Mouse (Mus musculus) midbrain, postnatal 0 days (tissue): ENCODE results near the gene 1110008P14Rik. TPM values are rescaled to one million over a fixed set of nuclear protein-coding genes. Genes with fewer than 3 reads are reported as not detected.

Experiments used
- ATAC-seq: fragments of 200-750 bp; cut with Nextera tagmentation; 2 replicates; pipeline ENCODE4 v1.8.0; 2017; ENCODE audit warnings: moderate number of reproducible peaks, mild to moderate bottlenecking, moderate TSS enrichment, moderate library complexity; ENCODE audit not compliant: low FRiP score
- DNase-seq: peaks from one replicate; pipeline ENCODE4 v3.0.0-alpha.2; 2015; ENCODE audit warnings: low spot score
- H3K27ac ChIP-seq: fragments of 300-500 bp; sonication (generic); 2 replicates; pipeline ENCODE4 v1.5.1; 2014; ENCODE audit warnings: low read depth, mild to moderate bottlenecking, low read length, mixed read lengths
- H3K27me3 ChIP-seq: fragments of 300-500 bp; sonication (generic); 2 replicates; pipeline ENCODE4 v1.6.1; 2014; ENCODE audit warnings: low read length, control low read depth, mixed read lengths; ENCODE audit not compliant: insufficient read depth
- H3K36me3 ChIP-seq: fragments of 300-500 bp; sonication (generic); 2 replicates; pipeline ENCODE4 v1.6.1; 2014; ENCODE audit warnings: low read length, control low read depth, mixed read lengths; ENCODE audit not compliant: insufficient read depth
- H3K4me1 ChIP-seq: fragments of 300-500 bp; sonication (generic); 2 replicates; pipeline ENCODE4 v1.6.1; 2014; ENCODE audit warnings: mild to moderate bottlenecking, control low read depth, antibody characterized with exemption, low read length, mixed read lengths; ENCODE audit not compliant: insufficient read depth
- H3K4me2 ChIP-seq: fragments of 300-500 bp; sonication (generic); 2 replicates; pipeline ENCODE4 v1.6.1; 2014; ENCODE audit warnings: low read depth, mild to moderate bottlenecking, low read length, mixed read lengths; ENCODE audit not compliant: poor library complexity, severe bottlenecking
- H3K4me3 ChIP-seq: fragments of 300-500 bp; sonication (generic); 2 replicates; pipeline ENCODE4 v1.5.1; 2014; ENCODE audit warnings: low read depth, mild to moderate bottlenecking, low read length, moderate library complexity
- H3K9ac ChIP-seq: fragments of 300-500 bp; sonication (generic); replicated peaks from 2 replicates; pipeline ENCODE4 v1.6.1; 2014; ENCODE audit warnings: mild to moderate bottlenecking, low read length, moderate library complexity, mixed read lengths; ENCODE audit not compliant: poor library complexity, severe bottlenecking
- H3K9me3 ChIP-seq: fragments of 300-500 bp; sonication (generic); 2 replicates; pipeline ENCODE4 v1.6.1; 2016; ENCODE audit warnings: low read length, control low read depth
- CTCF ChIP-seq: IDR thresholded peaks from 2 replicates; pipeline ENCODE4 v1.5.1; 2016; ENCODE audit warnings: antibody characterized with exemption, mild to moderate bottlenecking
- WGBS: fragments of 180-500 bp; shearing (Covaris S2); extraction: QIAGEN DNeasy Blood & Tissue Kit; methylation state at CpG from one replicate; pipeline ENCODE4 v1.1.7; 2014; 5-methylcytosine and 5-hydroxymethylcytosine counted together
- polyA plus RNA-seq: library from polyadenylated mRNA; unstranded; fragments of >200 nt; fragmentation: Nextera tagmentation; extraction: Ambion mirVana; gene quantifications from 2 replicates; pipeline ENCODE4 v1.2.1, GENCODE M21; 2015
- total RNA-seq: library from RNA; depleted of rRNA; stranded (reverse); fragments of >200 nt; gene quantifications from 2 replicates; pipeline ENCODE4 v1.2.3, GENCODE M21; 2014

1110008P14Rik gene
- total and polyA plus RNA-seq, 2 experiments from 2014 or later = 198 to 450 TPM

GRCm38 (mm10) chr2:32390871-32391270, 9.1 kb upstream of the 1110008P14Rik start:
- 77% methylated on average over 8 of the region's 8 CpGs for WGBS
- Histone ChIP-seq H3K4me2 (no peak overlapping the region), H3K27ac (no peak overlapping the region), H3K36me3 (no peaks in the 10 kb centered on the region), H3K27me3 (no peaks in the 10 kb centered on the region), H3K4me1 (no peaks in the 10 kb centered on the region; the same call in 1 of the 2 replicates), H3K9ac (no peak overlapping the region), H3K9me3 (no peaks in the 10 kb centered on the region), H3K4me3 (no peak overlapping the region)
- TF ChIP-seq CTCF = no peak
- no peak for DNase-seq
- ATAC-seq = no peak

- Histone ChIP-seq H3K36me3 (no peaks in the 10 kb centered on the region), H3K4me3 (no peak overlapping the region), H3K27me3 (no peaks in the 10 kb centered on the region), H3K9me3 (no peaks in the 10 kb centered on the region), H3K4me2 (no peak overlapping the region), H3K4me1 (no peaks in the 10 kb centered on the region), H3K27ac (no peak overlapping the region), H3K9ac (no peak overlapping the region)
- ATAC-seq (no peak), DNase-seq (no peak)
- no peak for TF ChIP-seq CTCF
- WGBS = 83% methylated on average over 2 of the region's 2 CpGs
Observed at GRCm38 (mm10) chr2:32389157-32389556, 7.4 kb upstream of the 1110008P14Rik start.

DNA sequence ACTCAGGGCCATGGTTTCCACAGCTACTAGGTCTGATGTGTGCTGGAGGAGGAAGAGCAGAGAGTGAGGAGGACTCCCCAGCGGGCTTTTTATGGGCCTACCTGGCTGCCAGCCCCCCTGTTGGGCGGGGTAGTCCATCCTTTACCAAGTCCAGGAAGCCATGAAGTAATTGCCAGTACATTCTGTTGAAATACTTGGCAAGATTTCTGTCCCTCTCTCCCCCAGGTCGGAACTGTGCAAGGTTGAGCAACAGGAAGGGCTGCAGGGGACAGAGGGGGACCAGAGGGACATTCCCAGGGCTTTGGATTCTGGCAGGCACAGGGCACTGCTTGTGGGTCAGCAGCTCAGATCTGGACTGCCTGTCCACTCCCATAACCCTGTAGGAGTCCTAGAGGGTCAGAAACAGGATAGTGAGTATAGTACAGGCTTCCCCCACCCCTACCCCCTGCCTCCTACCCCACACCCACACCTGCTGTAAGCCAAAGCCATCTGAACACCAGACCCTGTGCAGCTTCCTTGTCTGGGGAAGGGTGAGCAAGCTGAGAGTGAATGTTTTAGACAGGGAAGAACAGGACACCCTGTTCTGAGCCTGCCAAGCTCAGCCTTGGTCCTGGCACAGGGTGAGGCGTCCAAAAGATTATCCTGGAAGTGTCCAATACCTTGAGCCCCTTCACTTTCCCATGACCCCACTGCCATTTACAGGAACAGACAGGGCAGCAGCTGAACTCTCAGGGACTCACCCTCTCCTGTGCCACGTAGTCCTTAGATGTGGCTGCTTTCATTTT, 6.2 kb upstream of the 1110008P14Rik start, which contains the start of gene Lcn2:
Gene Lcn2, minus strand, starts transcription at position 547 of the 785 bp plus-strand sequence.
- Histone ChIP-seq H3K36me3 (no peaks in the 10 kb centered on the region), H3K4me2 (no peak within 1 kb of the TSS), H3K4me3 (no peak within 1 kb of the TSS), H3K4me1 (no peaks in the 10 kb centered on the region), H3K27me3 (no peaks in the 10 kb centered on the region), H3K9ac (no peak within 1 kb of the TSS), H3K9me3 (no peaks in the 10 kb centered on the region), H3K27ac (no peak within 1 kb of the TSS)
- whole genome bisulfite sequencing = 49% methylated on average over 5 of the region's 5 CpGs
- ATAC-seq = no peak
- TF ChIP-seq CTCF = no peak
- DNase-seq = no peak

DNA sequence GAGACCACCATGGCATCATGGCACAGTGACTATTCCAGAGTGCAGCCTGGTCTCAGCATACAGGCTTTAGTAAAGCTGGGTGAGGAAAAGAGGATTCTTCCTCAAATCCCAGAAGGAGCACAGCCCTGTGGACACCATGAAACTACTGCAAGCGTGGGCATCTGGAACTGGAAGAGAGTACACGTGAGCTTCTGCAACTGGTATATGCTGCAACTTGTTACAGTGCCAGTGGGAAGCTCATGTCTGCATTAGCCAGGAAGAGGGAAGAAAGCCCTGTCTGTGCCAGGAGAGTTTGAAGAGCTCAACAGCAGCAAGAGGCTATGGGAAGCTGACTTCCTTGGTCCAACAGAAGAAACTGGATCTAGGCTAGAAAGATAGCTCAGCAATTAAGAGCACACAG, 951 bp upstream of the 1110008P14Rik start:
- no peaks in the 10 kb centered on the region for H3K9me3 ChIP-seq
- DNase-seq = no peak
- 81% methylated on average over 2 of the region's 2 CpGs for WGBS
- ATAC-seq = no peak
- peak overlapping the region; percentile 75; the same call in 1 of the 2 replicates for H3K27ac ChIP-seq
- H3K4me2 ChIP-seq = no peak overlapping the region
- TF ChIP-seq CTCF = no peak
- no peaks in the 10 kb centered on the region for H3K27me3 ChIP-seq
- peaks cover 18% of the 10 kb centered on the region for H3K36me3 ChIP-seq
- peaks cover 4% of the 10 kb centered on the region; the same call in 1 of the 2 replicates for H3K4me1 ChIP-seq
- H3K4me3 ChIP-seq = no peak overlapping the region
- no peak overlapping the region for H3K9ac ChIP-seq

GRCm38 (mm10) chr2:32381141-32381774, 480 bp downstream of the 1110008P14Rik start:
- peaks cover 32% of the 10 kb centered on the region for H3K36me3 ChIP-seq
- 1% methylated on average over 27 of the region's 27 CpGs for WGBS
- TF ChIP-seq CTCF = no peak

DNA sequence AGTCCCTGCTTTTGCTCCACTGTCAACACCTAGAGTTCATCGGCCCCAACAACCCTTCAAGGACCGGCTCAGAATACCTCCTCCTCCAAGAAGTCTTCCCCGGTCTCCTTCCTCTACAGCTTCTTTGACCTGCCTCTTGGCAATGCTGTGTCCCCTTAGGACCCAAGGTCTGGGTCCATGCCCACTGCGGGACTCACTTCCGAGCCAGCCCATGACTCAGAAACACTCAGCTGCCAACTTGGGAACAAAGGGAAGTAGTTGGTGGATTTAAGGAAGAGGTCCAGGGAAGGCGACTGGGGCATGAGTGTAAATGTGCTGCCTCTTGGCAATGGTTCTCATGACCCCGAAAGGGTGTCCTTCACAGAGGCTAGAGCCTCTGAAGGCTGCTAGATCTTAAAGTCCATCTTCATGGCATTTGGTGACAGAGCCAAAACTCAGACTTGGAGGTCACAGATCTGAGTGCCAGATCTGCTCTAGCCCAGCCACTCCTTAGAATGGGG, 1.7 kb downstream of the 1110008P14Rik start:
- H3K27ac ChIP-seq = no peak overlapping the region
- no peak for TF ChIP-seq CTCF
- H3K36me3 ChIP-seq = peaks cover 44% of the 10 kb centered on the region
- ATAC-seq (no peak), DNase-seq (no peak)
- H3K27me3 ChIP-seq = no peaks in the 10 kb centered on the region
- 90% methylated on average over 7 of the region's 7 CpGs for WGBS
- H3K9ac ChIP-seq = no peak overlapping the region
- H3K4me2 ChIP-seq = no peak overlapping the region
- no peak overlapping the region for H3K4me3 ChIP-seq
- H3K9me3 ChIP-seq = no peaks in the 10 kb centered on the region
- peaks cover 4% of the 10 kb centered on the region; the same call in 1 of the 2 replicates for H3K4me1 ChIP-seq

More at GRCm38 (mm10) chr2:32381141-32381774, 480 bp downstream of the 1110008P14Rik start:
- Histone ChIP-seq H3K4me1 (peaks cover 4% of the 10 kb centered on the region; the same call in 1 of the 2 replicates), H3K9me3 (no peaks in the 10 kb centered on the region), H3K4me3 (peak overlapping the region; percentile 62), H3K9ac (peak overlapping the region; percentile 74), H3K27ac (peak overlapping the region; percentile 75; the same call in 1 of the 2 replicates), H3K4me2 (peak overlapping the region; percentile 95), H3K27me3 (no peaks in the 10 kb centered on the region)
- ATAC-seq (peak; percentile 51), DNase-seq (peak; percentile 47)
